Mouse (Mus musculus) Patski (cell line): ENCODE results near the gene Cpsf2. TPM values are rescaled to one million over a fixed set of nuclear protein-coding genes. Genes with fewer than 3 reads are reported as not detected.

ENCODE experiments used
- ATAC-seq: fragments of 100-300 bp; one replicate; pipeline ENCODE4 v1.8.0; 2021
- CTCF ChIA-PET: fragments of 350-600 bp; sonication (Branson Sonifier 250); formaldehyde crosslinking; loops from one replicate; lab custom pipeline; 2022; ENCODE audit warnings: inconsistent platforms; lab: Charles Lee
- POLR2A ChIA-PET: fragments of 350-600 bp; sonication (Branson Sonifier 250); formaldehyde crosslinking; loops from one replicate; lab custom pipeline; 2022; ENCODE audit warnings: antibody characterized with exemption, inconsistent platforms; lab: Charles Lee
- DNase-seq: peaks from one replicate; pipeline ENCODE4 v3.0.0-alpha.2; 2011; ENCODE audit warnings: low read depth, low spot score
- H3K27me3 ChIP-seq: fragments of 371-371 bp; one replicate; pipeline ENCODE4 v1.5.1; 2021
- CTCF ChIP-seq: fragments of 100-300 bp; IDR thresholded peaks from one replicate; pipeline ENCODE4 v1.5.1; 2021
- in situ Hi-C: fragments of 300-500 bp; cut with MboI; formaldehyde crosslinking; loops from 3 replicates; pipeline ENCODE4 v1.11.1; 2018; ENCODE audit warnings: low pct_unique_long_range_greater_than_20kb, mixed read lengths
- polyA plus RNA-seq: library from polyadenylated mRNA; unstranded; gene quantifications from one replicate; pipeline ENCODE4 v1.2.3, GENCODE M21; 2021

Gene Cpsf2
- polyA plus RNA-seq, 1 experiment from 2014 or later, result 31.0 TPM

DNA sequence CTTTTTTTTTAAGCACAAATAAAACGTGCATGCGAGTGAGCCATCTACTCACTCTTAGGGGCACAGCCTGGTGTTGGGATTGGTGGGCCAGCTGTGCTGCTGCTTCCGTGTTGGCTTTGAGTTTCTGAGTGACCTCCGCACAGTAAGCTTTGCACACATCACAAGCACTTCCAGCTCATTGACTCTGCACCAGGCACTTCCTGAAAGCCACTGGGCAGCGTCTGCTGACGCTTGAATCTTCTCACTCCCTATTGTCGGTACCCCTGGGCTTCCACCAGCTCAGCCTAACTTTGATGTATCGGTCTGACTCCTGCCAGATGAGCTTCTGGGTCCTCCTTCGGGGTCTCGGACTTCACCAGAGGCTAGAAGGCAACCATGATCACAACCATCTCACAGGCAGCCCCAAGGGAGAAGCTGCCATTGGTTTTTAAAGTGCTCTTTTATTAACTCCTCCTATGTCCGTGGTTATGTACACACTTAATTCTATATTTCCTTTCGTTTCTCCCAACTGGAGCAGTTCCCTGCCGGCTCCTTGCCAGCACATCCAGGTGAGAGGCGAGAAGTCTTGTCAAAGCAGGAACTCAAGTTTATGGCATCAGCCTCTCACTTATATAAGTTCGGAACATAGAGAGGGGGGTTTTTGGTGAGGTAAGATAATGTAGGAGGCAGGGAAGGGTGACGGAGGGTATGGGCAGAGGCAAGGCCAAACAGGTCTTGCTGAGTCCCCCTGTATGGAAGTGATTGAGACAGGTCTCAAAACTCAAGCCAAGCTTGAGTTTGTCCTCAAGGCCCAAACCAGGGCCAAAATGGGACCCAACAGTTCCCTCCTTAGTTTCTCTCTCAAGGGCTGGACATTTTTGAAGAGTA is 32.6 kb downstream of the Cpsf2 start:
- no peak for ATAC-seq
- TF ChIP-seq CTCF, result no peak
- CTCF ChIA-PET, result no interaction called here
- POLR2A ChIA-PET, result interaction anchor here (0.6 kb wide), 1 partner anchor 59 kb away, joined by 3 read pairs; no protein-coding TSS in a partner anchor
- no peak for DNase-seq
- in situ Hi-C loops, result no loop called here
- H3K27me3 ChIP-seq, result no peaks in the 10 kb centered on the region

DNA sequence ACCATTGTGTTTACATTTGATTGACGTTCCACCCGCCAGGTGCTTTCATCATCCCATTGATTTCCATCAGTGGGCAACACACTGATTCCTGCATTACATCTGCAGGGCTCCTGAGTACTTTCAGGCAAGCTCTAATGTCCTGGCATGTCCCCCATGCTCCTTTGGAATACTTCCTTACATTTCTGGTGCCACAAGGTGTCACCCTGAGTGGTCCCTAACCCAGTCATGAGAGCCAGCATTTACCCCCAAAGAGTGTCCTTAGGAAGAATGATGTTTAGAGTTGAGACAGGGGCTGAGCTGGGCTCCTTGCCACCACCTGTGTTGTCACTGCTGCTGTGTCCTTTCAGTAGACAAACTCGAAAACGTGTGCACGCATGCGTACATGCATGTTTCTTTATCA is 33.8 kb downstream of the Cpsf2 start:
- no peak for ATAC-seq
- ChIA-PET POLR2A (no interaction called here), CTCF (no interaction called here)
- no peak for TF ChIP-seq CTCF
- in situ Hi-C loops, result no loop called here
- DNase-seq, result no peak
- no peaks in the 10 kb centered on the region for H3K27me3 ChIP-seq

DNA sequence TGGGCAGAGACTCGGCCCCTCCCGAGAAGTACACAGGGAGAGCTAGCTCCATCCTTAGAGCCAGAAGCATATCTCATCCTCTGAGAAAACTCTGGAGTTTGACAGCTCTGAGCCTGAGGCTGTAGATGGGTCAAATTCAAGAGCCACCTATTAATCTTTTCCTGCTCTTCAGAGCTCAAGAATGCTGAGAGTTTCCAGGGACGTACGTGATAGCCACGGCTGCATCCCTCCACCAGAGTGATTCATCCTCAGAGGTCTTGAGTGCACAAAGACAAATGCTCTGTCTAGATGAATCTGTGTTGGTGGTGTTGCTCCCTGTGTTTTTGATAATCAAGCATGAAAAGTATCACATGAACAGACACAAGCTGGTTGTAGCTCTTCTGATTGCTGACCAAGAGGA is 38.6 kb downstream of the Cpsf2 start:
- ATAC-seq (peak; percentile 57), DNase-seq (peak; percentile 9)
- in situ Hi-C loops, result no loop called here
- no peak for TF ChIP-seq CTCF
- CTCF ChIA-PET, result no interaction called here
- POLR2A ChIA-PET, result no interaction called here
- H3K27me3 ChIP-seq, result peaks cover 14% of the 10 kb centered on the region

DNA sequence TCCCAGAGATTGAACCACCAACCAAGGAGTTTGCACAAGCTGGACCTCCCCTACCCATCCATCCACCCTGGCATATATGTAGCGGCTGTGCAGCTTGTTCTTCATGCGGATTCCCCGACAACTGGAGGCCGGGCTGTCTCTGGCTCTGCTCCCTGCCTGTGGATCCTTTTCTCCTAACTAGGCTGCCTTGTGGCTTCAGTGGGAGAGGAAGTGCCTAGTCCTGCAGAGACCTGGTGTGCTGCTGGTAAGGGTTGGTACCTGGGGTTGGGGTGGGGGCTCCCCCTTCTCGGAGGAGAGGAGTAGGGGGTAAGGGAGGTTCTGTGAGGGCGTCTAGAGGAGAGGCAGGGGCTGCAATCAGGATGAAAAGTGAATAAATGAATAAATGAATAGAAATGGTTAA is 39.3 kb downstream of the Cpsf2 start:
- no peak for ATAC-seq
- no peak for TF ChIP-seq CTCF
- in situ Hi-C loops, result no loop called here
- POLR2A ChIA-PET, result no interaction called here
- DNase-seq, result no peak
- CTCF ChIA-PET, result no interaction called here
- H3K27me3 ChIP-seq, result peaks cover 19% of the 10 kb centered on the region

DNA sequence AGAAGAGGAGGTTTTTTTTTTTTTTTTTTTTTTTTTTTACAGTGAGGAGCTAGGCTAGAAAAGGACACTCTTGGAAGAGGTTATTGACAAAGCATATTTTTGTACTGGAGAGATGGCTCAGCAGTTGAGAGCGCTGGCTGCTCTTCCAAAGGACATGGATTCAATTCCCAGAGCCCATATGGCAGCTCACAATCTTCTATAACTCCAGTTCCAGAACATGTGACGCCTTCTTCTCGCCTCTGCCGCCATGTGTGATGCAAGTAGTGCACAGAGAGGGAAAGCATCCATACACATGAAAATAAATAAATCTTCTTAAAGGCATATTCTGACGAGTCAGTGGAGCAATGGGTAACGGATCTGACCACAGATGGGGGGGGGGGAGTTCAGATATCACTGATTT is 46.1 kb downstream of the Cpsf2 start:
- in situ Hi-C loops, result no loop called here
- TF ChIP-seq CTCF, result no peak
- ChIA-PET CTCF (no interaction called here), POLR2A (no interaction called here)
- DNase-seq, result no peak
- peaks cover 40% of the 10 kb centered on the region for H3K27me3 ChIP-seq
- ATAC-seq, result no peak

DNA sequence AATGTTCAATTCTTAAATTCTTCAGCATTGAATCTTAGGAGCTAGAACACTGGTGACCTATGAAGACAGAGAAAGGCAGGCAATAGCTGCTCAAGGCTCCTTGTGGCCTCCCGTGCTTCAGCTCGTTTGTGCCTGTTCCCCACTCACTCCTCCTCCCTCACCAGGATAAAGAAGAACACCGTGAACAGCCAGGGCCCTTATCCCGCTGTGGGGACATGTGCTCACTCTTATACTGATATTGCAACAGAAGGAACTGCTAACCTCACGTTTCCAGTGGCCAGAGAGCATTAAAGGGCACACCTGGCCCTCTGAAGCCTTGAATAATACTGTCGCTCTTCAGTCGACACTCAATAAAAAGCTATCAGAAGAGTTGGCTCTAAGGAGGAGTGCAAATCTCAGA is 53.4 kb downstream of the Cpsf2 start:
- peaks cover 15% of the 10 kb centered on the region for H3K27me3 ChIP-seq
- DNase-seq (no peak), ATAC-seq (no peak)
- no peak for TF ChIP-seq CTCF
- ChIA-PET CTCF (no interaction called here), POLR2A (interaction anchor here (1.1 kb wide), 1 partner anchor 103 kb away, joined by 3 read pairs; no protein-coding TSS in a partner anchor)
- in situ Hi-C loops, result no loop called here

DNA sequence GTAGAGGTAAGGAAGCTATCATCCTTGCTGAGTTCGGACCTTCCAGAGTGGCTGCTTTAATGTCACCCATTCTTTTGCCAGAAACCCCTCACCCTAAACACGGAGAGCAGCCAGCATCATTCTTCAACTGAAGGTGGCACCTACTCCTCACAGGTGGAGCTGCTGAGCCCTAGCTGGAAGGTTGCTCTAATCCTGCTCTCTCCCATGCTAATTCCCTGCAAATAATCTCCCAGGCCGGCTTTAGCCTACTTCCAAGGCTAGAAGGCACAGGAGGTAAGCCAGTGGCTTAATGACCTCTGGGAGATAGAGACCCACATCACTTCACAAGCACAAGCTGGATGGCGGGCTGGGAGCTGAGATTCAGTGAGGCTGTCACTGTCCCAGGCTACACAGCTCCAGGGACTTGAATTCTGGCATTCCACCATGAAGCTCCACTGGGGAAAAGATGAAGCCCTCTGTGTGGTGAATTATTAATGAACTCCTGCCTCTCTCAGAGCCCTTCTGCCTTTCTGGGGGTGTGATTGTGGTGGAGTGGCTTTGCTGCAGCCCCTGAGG is 54.2 kb downstream of the Cpsf2 start:
- ATAC-seq (no peak), DNase-seq (no peak)
- ChIA-PET CTCF (no interaction called here), POLR2A (interaction anchor here (1.1 kb wide), 1 partner anchor 103 kb away, joined by 3 read pairs; no protein-coding TSS in a partner anchor)
- in situ Hi-C loops, result no loop called here
- no peak for TF ChIP-seq CTCF
- peaks cover 17% of the 10 kb centered on the region for H3K27me3 ChIP-seq

DNA sequence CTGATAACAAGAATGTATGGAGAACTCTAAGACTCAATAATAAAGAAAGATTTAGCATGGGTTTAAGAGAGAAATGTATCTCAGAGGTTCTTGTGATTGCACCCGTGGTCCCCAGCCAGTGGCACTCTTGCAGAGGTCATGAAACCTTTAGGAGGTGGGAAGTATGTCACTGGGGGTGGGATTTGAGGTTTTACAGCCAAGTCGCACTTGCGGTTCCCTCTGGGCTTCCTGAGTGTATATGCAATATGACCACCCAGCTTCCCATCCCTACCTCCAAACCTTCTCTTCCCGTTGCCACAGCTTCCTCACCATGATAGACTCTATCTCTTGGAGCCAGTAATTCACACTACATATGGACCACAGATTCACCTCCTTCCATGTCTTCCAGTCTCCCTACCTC is 59.1 kb downstream of the Cpsf2 start:
- no peak for ATAC-seq
- in situ Hi-C loops, result no loop called here
- ChIA-PET CTCF (no interaction called here), POLR2A (no interaction called here)
- peaks cover 21% of the 10 kb centered on the region for H3K27me3 ChIP-seq
- DNase-seq, result no peak
- no peak for TF ChIP-seq CTCF

DNA sequence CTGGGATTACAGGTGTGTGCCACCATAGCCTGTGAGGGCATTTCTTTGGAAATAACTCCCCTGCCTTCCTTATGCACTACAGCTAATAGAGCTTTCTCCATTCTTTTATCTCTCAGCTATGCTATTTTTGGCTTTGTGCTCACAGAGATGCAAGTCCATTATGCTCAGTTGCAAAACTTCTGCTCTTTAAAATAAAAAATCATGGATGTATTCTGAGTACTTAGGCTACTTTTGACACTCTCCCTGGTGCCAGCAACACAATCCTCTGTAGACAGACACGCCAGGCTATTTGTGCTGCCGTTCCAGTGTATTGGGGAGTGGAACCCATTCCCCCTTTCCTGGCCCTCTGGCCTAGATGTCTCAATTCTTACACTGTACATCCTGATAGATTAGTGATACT is 64.1 kb downstream of the Cpsf2 start:
- TF ChIP-seq CTCF, result no peak
- DNase-seq (no peak), ATAC-seq (no peak)
- H3K27me3 ChIP-seq, result peaks cover 24% of the 10 kb centered on the region
- CTCF ChIA-PET, result no interaction called here
- in situ Hi-C loops, result no loop called here
- POLR2A ChIA-PET, result interaction anchor here (0.6 kb wide), 1 partner anchor 100 kb away, joined by 5 read pairs; no protein-coding TSS in a partner anchor

DNA sequence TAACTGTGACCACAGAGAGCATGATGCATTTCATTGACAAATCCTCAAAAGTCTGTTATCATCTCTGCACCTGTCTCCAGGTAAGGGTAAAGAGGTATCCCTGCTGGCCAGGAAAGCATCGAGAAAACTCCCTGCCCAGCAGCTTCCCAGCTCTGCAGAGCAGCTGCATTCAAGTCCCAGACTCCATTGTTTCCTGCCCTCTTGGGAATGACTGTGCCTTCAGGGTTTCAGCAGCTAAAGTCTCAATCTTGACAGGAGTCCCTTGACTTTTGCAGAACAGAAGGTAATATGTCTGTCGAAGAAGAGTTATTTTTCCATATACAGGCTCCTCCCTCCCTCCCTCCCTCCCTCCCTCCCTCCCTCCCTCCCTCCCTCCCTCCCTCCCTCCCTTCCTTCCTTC is 65.9 kb downstream of the Cpsf2 start:
- peaks cover 25% of the 10 kb centered on the region for H3K27me3 ChIP-seq
- no peak for TF ChIP-seq CTCF
- no peak for ATAC-seq

DNA sequence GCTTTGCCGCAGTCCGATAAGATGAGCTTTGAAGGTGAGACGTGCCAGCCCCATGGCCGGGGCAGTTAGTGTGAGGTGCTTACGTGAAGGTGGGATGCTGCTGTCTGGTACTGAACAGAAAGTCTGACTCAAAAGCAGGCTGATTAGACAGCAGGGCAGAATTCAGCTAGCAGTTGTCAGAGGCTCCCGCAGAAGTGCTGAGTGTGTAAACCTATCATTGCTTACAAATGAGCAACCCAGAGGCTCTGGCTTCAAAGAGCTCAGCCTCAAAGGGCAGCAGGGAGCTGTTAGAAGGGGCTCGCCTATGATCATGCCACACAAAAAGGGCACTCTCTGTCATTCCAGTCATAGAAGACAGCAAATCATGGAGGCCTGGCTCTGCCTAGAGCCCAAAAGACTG is 66.5 kb downstream of the Cpsf2 start:
- ChIA-PET POLR2A (interaction anchor here (0.7 kb wide), 1 partner anchor 843 kb away, joined by 3 read pairs; no protein-coding TSS in a partner anchor), CTCF (no interaction called here)
- no peak for DNase-seq
- H3K27me3 ChIP-seq, result peaks cover 28% of the 10 kb centered on the region
- ATAC-seq, result no peak
- in situ Hi-C loops, result no loop called here
- no peak for TF ChIP-seq CTCF

More for the DNA sequence above, 65.9 kb downstream of the Cpsf2 start:
- POLR2A ChIA-PET, result no interaction called here
- DNase-seq, result no peak
- in situ Hi-C loops, result no loop called here
- CTCF ChIA-PET, result no interaction called here
